In the genomic region with DNA sequence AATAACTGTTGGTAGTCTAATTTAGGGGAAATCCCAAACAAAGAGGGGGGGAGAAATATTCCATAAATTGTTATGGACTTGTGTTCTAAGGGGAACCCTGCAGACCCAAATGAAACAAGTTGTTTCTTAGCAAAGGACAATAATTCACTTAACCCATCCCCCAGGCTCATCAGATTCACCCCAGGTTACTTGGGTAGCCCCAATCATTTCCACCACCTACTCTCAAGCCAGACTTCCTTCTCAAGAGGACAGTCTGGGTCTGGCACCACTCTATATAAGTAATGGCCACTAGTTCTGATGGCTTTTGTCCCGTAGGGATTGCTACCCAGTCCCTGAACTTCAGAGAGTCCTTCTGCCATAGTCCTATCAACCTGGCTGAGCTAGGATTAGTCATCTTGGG, we compare ENCODE assay signal across 25 mouse cellular contexts. TPM values are rescaled to one million over a fixed set of nuclear protein-coding genes. Genes with fewer than 3 reads are reported as not detected.
A peak's percentile ranks its signal among the peaks of the same experiment; 100 is the strongest.
DNase-seq lines count a peak whose midpoint lies in the region; ATAC-seq lines count a peak whose summit lies in the region.
"Had no signal": no experiment of that assay in that cellular context is flagged by ENCODE, and none has a peak within 500 bp of the region (broad histone marks: within the 10 kb centered on the region; RNA-seq: fewer than 3 reads in every experiment).

No protein-coding gene starts in this region.

- H3K4me1 ChIP-seq in hindbrain, embryonic 11.5 days (replicated peaks; ENCODE audit: control insufficient read depth, insufficient read depth, low read length), result peaks cover 6% of the 10 kb centered on the region
- H3K4me1 ChIP-seq in hindbrain, embryonic 10.5 days (replicated peaks), result peaks cover 38% of the 10 kb centered on the region
- H3K4me1 ChIP-seq in hindbrain, embryonic 15.5 days (replicated peaks), result peaks cover 40% of the 10 kb centered on the region
- H3K4me1 ChIP-seq in hindbrain, embryonic 16.5 days (ENCODE audit: control insufficient read depth, insufficient read depth, low read depth, low read length), result peaks cover 6% of the 10 kb centered on the region
- H3K4me1 ChIP-seq in neural tube, embryonic 14.5 days (ENCODE audit: control insufficient read depth, insufficient read depth, low read length), result peaks cover 17% of the 10 kb centered on the region
- H3K4me1 ChIP-seq in neural tube, embryonic 15.5 days, result peaks cover 67% of the 10 kb centered on the region

- WGBS in hindbrain, embryonic 11.5 days, result 16% methylated on average over 1 of the region's 1 CpGs
- 16% methylated on average over 1 of the region's 1 CpGs for WGBS in hindbrain, embryonic 10.5 days
- 26% methylated on average over 1 of the region's 1 CpGs for WGBS in hindbrain, embryonic 15.5 days
- 27% methylated on average over 1 of the region's 1 CpGs for WGBS in hindbrain, embryonic 16.5 days
- 3% methylated on average over 1 of the region's 1 CpGs for WGBS in neural tube, embryonic 14.5 days
- 7% methylated on average over 1 of the region's 1 CpGs for WGBS in neural tube, embryonic 15.5 days

- no peak overlapping the region for H3K4me2 ChIP-seq in hindbrain, embryonic 11.5 days (replicated peaks; ENCODE audit: low read depth, low read length)
- H3K4me2 ChIP-seq in hindbrain, embryonic 15.5 days, result peak overlapping the region; percentile 55
- H3K4me2 ChIP-seq in hindbrain, embryonic 16.5 days (ENCODE audit: low read length), result no peak overlapping the region
- H3K4me2 ChIP-seq in neural tube, embryonic 14.5 days (ENCODE audit: low read depth, low read length), result peak overlapping the region; percentile 57; the same call in 1 of the 2 replicates
- peak overlapping the region; percentile 66 for H3K4me2 ChIP-seq in neural tube, embryonic 15.5 days
- H3K4me2 ChIP-seq: embryonic facial prominence, embryonic 13.5 days; forebrain, embryonic 12.5 days; forebrain, embryonic 15.5 days; heart, embryonic 11.5 days had no signal

- H3K9ac ChIP-seq in hindbrain, embryonic 11.5 days (ENCODE audit: low read depth, low read length), result no peak overlapping the region
- H3K9ac ChIP-seq in hindbrain, embryonic 15.5 days, result no peak overlapping the region
- H3K9ac ChIP-seq in hindbrain, embryonic 16.5 days (ENCODE audit: low read depth, low read length), result no peak overlapping the region
- no peak overlapping the region for H3K9ac ChIP-seq in neural tube, embryonic 14.5 days (replicated peaks; ENCODE audit: low read depth, low read length)
- H3K9ac ChIP-seq in neural tube, embryonic 15.5 days (replicated peaks), result no peak overlapping the region
- H3K9ac ChIP-seq: embryonic facial prominence, embryonic 13.5 days; forebrain, embryonic 12.5 days; forebrain, embryonic 15.5 days had no signal

- ATAC-seq in hindbrain, embryonic 11.5 days (ENCODE audit: low FRiP score), result no peak
- ATAC-seq in hindbrain, embryonic 15.5 days (ENCODE audit: low FRiP score, low read depth), result no peak
- no peak for ATAC-seq in hindbrain, embryonic 16.5 days
- no peak for ATAC-seq in neural tube, embryonic 14.5 days (ENCODE audit: low read depth)
- no peak for ATAC-seq in neural tube, embryonic 15.5 days (ENCODE audit: low FRiP score)
- ATAC-seq: CD4-positive, CD25-positive, alpha-beta regulatory T cell, adult 4 months; forebrain, embryonic 15.5 days; inflammation-experienced regulatory T-cells, adult 6 months; intestine, embryonic 16.5 days had no signal

- no peaks in the 10 kb centered on the region for H3K36me3 ChIP-seq in hindbrain, embryonic 11.5 days (ENCODE audit: control insufficient read depth, insufficient read depth, low read length)
- no peaks in the 10 kb centered on the region for H3K36me3 ChIP-seq in hindbrain, embryonic 10.5 days
- no peaks in the 10 kb centered on the region for H3K36me3 ChIP-seq in hindbrain, embryonic 15.5 days
- H3K36me3 ChIP-seq in hindbrain, embryonic 16.5 days (ENCODE audit: control insufficient read depth, insufficient read depth, low read length), result no peaks in the 10 kb centered on the region
- H3K36me3 ChIP-seq in neural tube, embryonic 14.5 days (ENCODE audit: control insufficient read depth, insufficient read depth, low read length), result no peaks in the 10 kb centered on the region
- H3K36me3 ChIP-seq in neural tube, embryonic 15.5 days, result no peaks in the 10 kb centered on the region
- H3K36me3 ChIP-seq: embryonic facial prominence, embryonic 10.5 days; embryonic facial prominence, embryonic 13.5 days; forebrain, embryonic 12.5 days; forebrain, embryonic 15.5 days had no signal

- H3K27ac ChIP-seq in hindbrain, embryonic 11.5 days (ENCODE audit: low read depth, low read length), result no peak overlapping the region
- H3K27ac ChIP-seq in hindbrain, embryonic 10.5 days, result no peak overlapping the region
- no peak overlapping the region for H3K27ac ChIP-seq in hindbrain, embryonic 15.5 days (replicated peaks)
- no peak overlapping the region for H3K27ac ChIP-seq in hindbrain, embryonic 16.5 days (ENCODE audit: low read depth, low read length)
- H3K27ac ChIP-seq in neural tube, embryonic 14.5 days (ENCODE audit: low read depth, low read length), result no peak overlapping the region
- H3K27ac ChIP-seq in neural tube, embryonic 15.5 days (replicated peaks), result no peak overlapping the region
- H3K27ac ChIP-seq: embryonic facial prominence, embryonic 10.5 days; embryonic facial prominence, embryonic 13.5 days; forebrain, embryonic 12.5 days; forebrain, embryonic 15.5 days had no signal

- H3K27me3 ChIP-seq in hindbrain, embryonic 11.5 days (ENCODE audit: control insufficient read depth, insufficient read depth, low read length), result peaks cover 95% of the 10 kb centered on the region
- peaks cover 100% of the 10 kb centered on the region for H3K27me3 ChIP-seq in hindbrain, embryonic 10.5 days (ENCODE audit: insufficient read depth, poor library complexity, severe bottlenecking)
- H3K27me3 ChIP-seq in hindbrain, embryonic 15.5 days, result peaks cover 91% of the 10 kb centered on the region
- H3K27me3 ChIP-seq in hindbrain, embryonic 16.5 days (replicated peaks; ENCODE audit: control insufficient read depth, insufficient read depth, low read length), result peaks cover 48% of the 10 kb centered on the region
- H3K27me3 ChIP-seq in neural tube, embryonic 14.5 days (ENCODE audit: control insufficient read depth, insufficient read depth, low read length), result peaks cover 33% of the 10 kb centered on the region
- H3K27me3 ChIP-seq in neural tube, embryonic 15.5 days (replicated peaks), result peaks cover 74% of the 10 kb centered on the region

- peak; percentile 10 for DNase-seq in hindbrain, embryonic 11.5 days (ENCODE audit: low spot score)
- no peak for DNase-seq in hindbrain, embryonic 10.5 days (ENCODE audit: low spot score)
- DNase-seq: adrenal gland, adult 2 months; adrenal gland, postnatal 25 days; cerebellum, adult 11-12 months; cerebellum, adult 8-10 months; cerebellum, postnatal 14 days; gastrocnemius, postnatal 14 days; heart, adult 11 months; kidney, adult 18-20 months had no signal

- H3K4me3 ChIP-seq in hindbrain, embryonic 11.5 days (ENCODE audit: low read depth, low read length), result no peak overlapping the region
- no peak overlapping the region for H3K4me3 ChIP-seq in hindbrain, embryonic 10.5 days
- H3K4me3 ChIP-seq in hindbrain, embryonic 15.5 days, result no peak overlapping the region
- H3K4me3 ChIP-seq in hindbrain, embryonic 16.5 days (ENCODE audit: low read length), result no peak overlapping the region
- H3K4me3 ChIP-seq in neural tube, embryonic 14.5 days (ENCODE audit: low read depth, low read length), result no peak overlapping the region
- no peak overlapping the region for H3K4me3 ChIP-seq in neural tube, embryonic 15.5 days (replicated peaks)
- H3K4me3 ChIP-seq: embryonic facial prominence, embryonic 10.5 days; embryonic facial prominence, embryonic 13.5 days; erythroblast, embryonic 14.5 days; forebrain, embryonic 12.5 days; forebrain, embryonic 15.5 days had no signal

- H3K9me3 ChIP-seq in hindbrain, embryonic 11.5 days (ENCODE audit: control insufficient read depth, low read length), result no peaks in the 10 kb centered on the region
- H3K9me3 ChIP-seq in hindbrain, embryonic 10.5 days, result no peaks in the 10 kb centered on the region
- no peaks in the 10 kb centered on the region for H3K9me3 ChIP-seq in hindbrain, embryonic 15.5 days
- H3K9me3 ChIP-seq in hindbrain, embryonic 16.5 days (ENCODE audit: control insufficient read depth, low read length), result no peaks in the 10 kb centered on the region
- H3K9me3 ChIP-seq in neural tube, embryonic 14.5 days (ENCODE audit: control insufficient read depth, low read length), result no peaks in the 10 kb centered on the region
- no peaks in the 10 kb centered on the region for H3K9me3 ChIP-seq in neural tube, embryonic 15.5 days (replicated peaks)
- H3K9me3 ChIP-seq: embryonic facial prominence, embryonic 10.5 days; embryonic facial prominence, embryonic 13.5 days; forebrain, embryonic 12.5 days; forebrain, embryonic 15.5 days had no signal

RNA-seq across cellular contexts. Expression of a gene that starts 3.6 kb away (rescaled TPM):
- 7.6 and 8.5 TPM in 2 replicates for polyA plus RNA-seq in hindbrain, embryonic 11.5 days (2014; fragmentation: Nextera tagmentation; extraction: Ambion mirVana)
- 1.4 and 8.9 TPM in 2 replicates for polyA plus RNA-seq in hindbrain, embryonic 10.5 days (2016; fragmentation: Nextera tagmentation; extraction: Ambion mirVana)
- polyA plus RNA-seq in hindbrain, embryonic 15.5 days (2015; fragmentation: Nextera tagmentation; extraction: Ambion mirVana), result 9.9 and 12.2 TPM in 2 replicates
- polyA plus RNA-seq in hindbrain, embryonic 16.5 days (2015; fragmentation: Nextera tagmentation; extraction: Ambion mirVana), result 6.9 and 7.3 TPM in 2 replicates
- polyA plus RNA-seq in neural tube, embryonic 14.5 days (2014; fragmentation: Nextera tagmentation; extraction: Ambion mirVana), result 23.0 and 24.3 TPM in 2 replicates
- 10.9 and 16.9 TPM in 2 replicates for polyA plus RNA-seq in neural tube, embryonic 15.5 days (2015; fragmentation: Nextera tagmentation; extraction: Ambion mirVana)
- polyA plus RNA-seq: adrenal gland, adult 2 months; CD4-positive, CD25-positive, alpha-beta regulatory T cell, adult 4 months; erythroblast, embryonic 14.5 days; forebrain, embryonic 12.5 days; forebrain, embryonic 15.5 days; heart, embryonic 14.5 days; heart, postnatal 0 days; inflammation-experienced regulatory T-cells, adult 6 months; intestine, embryonic 16.5 days had no signal

Comparison
In these comparisons a context has a peak if more than half of its experiments do, and no peak if none do; other contexts are left out.
1. H3K4me2 ChIP-seq: peak in hindbrain, embryonic 15.5 days (single experiment), neural tube, embryonic 14.5 days (single experiment) and neural tube, embryonic 15.5 days (single experiment); none in hindbrain, embryonic 11.5 days (single experiment) and hindbrain, embryonic 16.5 days (single experiment).